Mouse (Mus musculus) spleen, adult 2 months (tissue): ENCODE results near the gene Trmt13.

ENCODE experiments used
- CTCF ChIP-seq: fragments of 200-500 bp; IDR thresholded peaks from 2 replicates; pipeline ENCODE4 v1.5.1; 2011; ENCODE audit warnings: mild to moderate bottlenecking, inconsistent platforms; ENCODE audit not compliant: insufficient read depth, insufficient read length, insufficient replicate concordance; ENCODE audit errors: extremely low read depth
- POLR2A ChIP-seq: fragments of 200-500 bp; IDR thresholded peaks from 2 replicates; pipeline ENCODE4 v1.6.1; 2011; ENCODE audit warnings: low read depth, low read length, inconsistent platforms

DNA sequence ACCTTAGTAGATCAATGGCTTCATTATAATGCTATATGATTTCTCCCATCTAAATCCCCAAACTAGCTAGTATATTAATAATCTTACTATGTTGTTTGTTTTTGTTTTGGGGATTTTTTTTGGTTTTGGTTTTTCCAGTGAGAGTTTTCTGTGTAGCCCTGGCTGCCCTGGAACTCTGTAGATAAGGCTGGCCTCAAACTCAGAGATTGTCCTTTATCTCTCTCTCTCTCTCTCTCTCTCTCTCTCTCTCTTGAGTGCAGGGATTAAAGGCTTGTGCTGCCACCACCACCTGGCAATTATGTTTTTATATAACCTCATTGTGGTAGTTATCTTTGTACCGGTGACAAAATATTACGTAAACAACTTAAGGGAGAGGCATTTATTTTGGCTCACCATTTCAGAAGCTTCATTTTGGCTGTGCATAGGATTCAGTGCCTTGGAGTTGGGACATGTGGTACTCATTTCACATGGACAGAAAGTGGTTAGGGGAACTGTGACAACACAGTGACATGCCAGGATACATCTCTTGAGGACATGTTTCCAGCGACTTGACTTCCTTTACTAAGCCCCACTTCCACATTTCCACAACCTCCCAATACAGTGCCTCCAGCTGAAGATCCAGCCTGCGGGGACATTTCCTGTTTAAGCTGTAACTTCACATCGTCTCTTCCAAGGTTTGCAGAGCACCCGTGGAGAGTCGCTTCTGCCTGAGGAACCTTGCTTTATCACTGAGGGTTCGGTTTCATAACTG lies 1.1 kb upstream of the Trmt13 start:
- no peak for TF ChIP-seq CTCF
- no peak for TF ChIP-seq POLR2A
